Mouse (Mus musculus): Measurements from ENCODE around the gene Lrg1. TPM values are rescaled to one million over a fixed set of nuclear protein-coding genes. Genes with fewer than 3 reads are reported as not detected.
"Not testable (repeated sequence)": the region's sequence is repeated elsewhere in the genome, so short reads cannot be mapped to it uniquely, and the experiment has no call there.

Lrg1 gene
- total RNA-seq, 2 experiments from 2014 or later, result 1.6 to 4.7 TPM

DNA sequence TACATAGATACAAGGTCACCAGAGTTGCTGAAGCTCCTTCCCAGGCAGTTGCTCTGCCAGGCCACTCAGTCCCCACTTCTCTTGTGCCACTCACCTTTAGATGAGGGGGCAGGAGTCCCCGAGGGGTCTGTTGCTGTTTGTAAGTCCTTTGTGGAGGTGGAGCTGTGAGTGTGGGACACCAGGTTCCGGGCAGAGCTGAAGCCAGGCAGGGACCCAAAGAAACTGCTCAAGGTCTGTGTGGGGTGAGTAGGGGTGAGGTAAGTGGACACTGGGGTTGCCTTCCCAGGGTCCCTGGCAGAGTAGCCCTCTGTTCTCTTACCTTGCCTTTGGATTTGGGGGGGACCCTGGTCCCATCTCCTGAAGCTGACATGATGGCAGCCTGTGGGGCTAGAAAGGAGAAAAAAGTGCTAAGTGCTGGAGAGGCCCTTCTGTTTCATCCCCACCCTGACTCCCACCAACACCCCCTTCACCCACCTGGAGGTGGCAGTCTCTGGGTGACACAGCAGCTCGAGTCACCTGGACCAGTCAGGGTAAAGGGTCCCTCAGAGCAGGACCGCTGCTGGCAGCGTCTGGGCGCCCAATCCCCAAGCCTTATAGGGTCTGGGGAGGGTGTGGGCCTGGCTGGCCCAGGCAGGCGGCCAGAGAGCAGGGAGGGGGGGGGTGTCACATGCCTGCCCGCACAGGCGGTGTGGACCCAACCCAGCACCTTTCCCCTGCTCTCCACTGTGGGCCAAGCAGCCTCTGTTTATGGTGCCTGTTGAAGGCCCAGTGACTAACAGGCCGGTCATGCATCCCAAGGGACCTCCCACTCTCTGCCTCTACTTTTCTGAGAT is 12.4 kb downstream of the Lrg1 start, which contains the start of gene Plin4:
Gene Plin4 (minus strand): TSS at position 585 of the 833 bp plus-strand sequence.
- no peak for ATAC-seq (replicated peaks; ENCODE audit: poor library complexity)

- ATAC-seq (replicated peaks; ENCODE audit: poor library complexity), result no peak
These were observed 13.3 kb downstream of the Lrg1 start for GRCm38 (mm10) chr17:56108334-56109044.

DNA sequence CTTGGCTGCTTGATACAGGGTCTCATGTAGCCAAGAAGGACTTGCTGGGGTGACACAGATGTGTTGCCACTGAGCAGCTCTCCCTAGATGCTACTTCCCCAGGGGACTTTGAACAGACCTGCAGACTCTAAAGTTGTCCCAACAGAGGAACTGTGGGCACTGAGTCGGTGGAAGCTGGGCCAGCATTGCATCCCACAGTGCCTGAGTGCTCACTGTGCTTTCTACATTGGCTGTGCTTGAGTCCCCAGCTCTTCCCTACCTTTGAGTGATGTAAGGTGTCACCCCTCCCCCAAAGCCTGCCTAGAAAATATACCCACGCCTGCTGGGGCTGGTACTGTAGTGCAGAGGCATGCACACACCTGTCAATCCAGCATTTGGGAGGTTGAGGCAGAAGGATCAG is 14.1 kb downstream of the Lrg1 start:
- ATAC-seq (replicated peaks; ENCODE audit: poor library complexity), result no peak

DNA sequence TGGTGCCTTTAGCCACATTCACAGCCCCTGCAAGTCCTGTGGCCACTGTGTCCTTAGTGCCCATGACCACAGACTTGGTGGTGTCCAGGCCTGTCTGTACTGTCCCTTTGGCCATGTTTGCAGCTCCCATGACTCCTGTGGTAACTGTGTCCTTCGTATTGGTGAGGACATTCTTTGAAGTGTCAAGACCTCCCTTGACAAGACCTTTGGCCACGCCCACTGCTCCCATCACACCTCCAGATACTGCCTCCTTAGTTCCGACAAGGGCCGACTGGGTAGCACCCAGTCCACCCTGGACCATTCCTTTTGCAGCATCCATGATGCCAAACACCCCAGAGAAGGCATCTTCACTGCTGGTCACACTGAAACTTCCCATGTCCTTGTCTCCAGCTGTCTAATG is 14.8 kb downstream of the Lrg1 start:
- no peak for ATAC-seq (replicated peaks; ENCODE audit: poor library complexity)

DNA sequence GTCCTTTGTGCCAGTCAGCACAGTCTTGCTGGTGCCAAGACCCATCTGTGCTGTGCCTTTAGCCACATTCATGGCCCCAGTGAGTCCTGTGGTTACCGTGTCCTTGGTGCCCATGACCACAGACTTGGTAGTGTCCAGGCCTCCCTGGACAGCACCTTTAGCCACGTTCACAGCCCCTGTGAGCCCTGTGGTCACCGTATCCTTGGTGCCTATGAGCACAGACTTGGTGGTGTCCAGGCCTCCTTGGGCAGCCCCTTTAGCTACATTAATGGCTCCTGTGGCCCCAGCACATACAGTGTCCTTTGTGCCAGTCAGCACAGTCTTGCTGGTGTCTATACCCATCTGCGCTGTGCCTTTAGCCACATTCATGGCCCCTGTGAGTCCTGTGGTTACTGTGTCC is 15.4 kb downstream of the Lrg1 start:
- ATAC-seq (replicated peaks; ENCODE audit: poor library complexity), result not testable (repeated sequence)

GRCm38 (mm10) chr17:56104821-56105220 is 17.0 kb downstream of the Lrg1 start:
- ATAC-seq (replicated peaks; ENCODE audit: poor library complexity), result not testable (repeated sequence)

DNA sequence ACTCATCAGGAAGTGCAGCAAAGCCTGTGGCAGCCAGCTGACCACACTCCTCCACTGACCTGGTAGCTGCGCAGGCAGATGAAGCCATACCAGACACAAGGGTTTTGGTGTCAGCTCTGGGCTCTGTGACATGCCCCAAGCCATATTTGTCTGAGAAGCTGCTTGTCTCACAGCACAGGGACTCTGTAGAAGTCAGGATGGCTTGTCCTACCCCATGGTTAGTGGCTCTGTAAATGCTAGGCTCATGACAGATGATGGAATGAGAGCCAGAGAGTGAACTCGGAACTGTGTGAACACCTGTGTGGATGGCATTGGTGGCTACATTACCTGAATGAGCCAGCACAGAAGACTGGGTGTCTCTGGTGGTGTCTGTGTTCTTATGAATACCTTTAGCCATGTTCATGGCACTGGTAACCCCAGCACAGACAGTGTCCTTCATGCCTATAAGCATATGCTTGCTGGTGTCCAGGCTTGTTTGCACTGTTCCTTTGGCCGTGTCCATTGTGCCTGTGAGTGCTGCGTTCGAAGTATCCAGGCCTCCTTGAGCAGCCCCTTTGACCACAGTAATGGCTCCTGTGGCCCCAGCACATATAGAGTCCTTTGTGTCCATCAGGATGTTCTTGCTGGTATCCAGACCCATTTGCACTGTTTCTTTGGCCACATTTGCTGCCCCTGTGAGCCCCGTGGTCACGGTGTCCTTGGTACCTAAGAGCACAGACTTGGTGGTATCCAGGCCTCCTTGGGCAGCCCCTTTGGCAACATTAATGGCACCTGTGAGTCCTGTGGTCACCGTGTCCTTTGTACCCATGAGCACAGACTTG is 18.1 kb downstream of the Lrg1 start:
- ATAC-seq (replicated peaks; ENCODE audit: poor library complexity), result no peak

GRCm38 (mm10) chr17:56102927-56103326 is 18.9 kb downstream of the Lrg1 start:
- ATAC-seq (replicated peaks; ENCODE audit: poor library complexity), result no peak

DNA sequence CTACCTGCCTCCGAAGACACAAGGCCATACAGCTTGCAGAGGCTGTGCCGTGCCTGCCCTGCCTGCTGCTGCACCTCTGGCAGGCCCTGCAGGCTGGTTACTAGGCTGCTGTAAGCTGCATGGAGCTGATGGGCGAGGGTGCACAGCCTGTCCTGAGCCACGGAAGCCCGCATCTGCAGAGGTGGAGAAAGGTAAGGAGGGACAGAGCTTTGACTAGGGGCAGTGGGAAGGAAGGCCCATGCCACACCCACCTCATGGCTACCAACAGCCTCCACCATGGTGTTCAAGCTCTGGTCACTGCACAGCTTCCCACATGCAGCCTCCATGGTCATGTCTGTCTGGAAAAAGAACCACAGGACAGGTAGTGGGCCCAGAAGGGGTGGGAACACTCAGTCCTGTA is 19.6 kb downstream of the Lrg1 start:
- ATAC-seq (replicated peaks; ENCODE audit: poor library complexity), result no peak

DNA sequence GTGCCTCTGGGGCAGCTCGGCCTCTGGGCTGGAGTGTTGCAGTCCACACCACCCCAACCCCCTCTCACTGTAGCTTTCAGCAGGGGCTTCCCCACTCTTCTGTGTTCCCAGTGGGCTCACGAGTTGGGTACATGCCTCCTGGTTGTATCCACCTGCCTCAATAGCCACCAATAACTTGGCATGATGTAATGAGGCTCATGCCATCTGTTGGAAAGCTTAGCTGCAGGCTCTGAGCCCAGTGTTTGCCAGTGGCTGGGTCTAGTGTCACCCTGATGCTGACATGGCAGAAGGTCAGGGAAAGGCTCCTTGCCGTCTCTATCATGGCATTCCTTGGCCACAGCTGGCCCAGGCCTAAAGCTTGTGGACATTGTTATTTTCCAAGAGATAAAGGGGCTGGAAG is 21.0 kb downstream of the Lrg1 start:
- ATAC-seq (replicated peaks; ENCODE audit: poor library complexity), result no peak

- no peak; the same call in 1 of the 2 replicates for ATAC-seq (replicated peaks; ENCODE audit: poor library complexity)
These were observed 22.9 kb downstream of the Lrg1 start for GRCm38 (mm10) chr17:56098711-56099572.

DNA sequence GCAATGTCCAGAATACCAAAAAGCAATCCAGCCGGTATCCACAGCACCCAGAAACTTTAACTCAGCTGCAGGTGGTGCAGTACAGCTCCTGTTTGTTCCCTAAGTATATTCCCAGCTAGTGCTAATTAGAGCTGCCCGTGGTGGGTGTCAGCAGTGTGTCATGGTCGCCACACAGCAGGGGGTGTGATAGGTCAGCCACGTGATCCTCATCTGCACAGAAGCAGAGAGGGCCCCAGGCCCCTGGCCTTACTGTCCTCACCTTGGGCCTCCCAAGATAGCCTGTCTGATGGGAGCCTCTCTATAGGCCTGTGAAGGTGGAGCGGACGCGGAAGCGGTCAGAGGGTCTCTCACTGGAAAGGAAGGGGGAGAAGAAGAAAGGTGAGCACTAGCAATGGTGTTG is 23.6 kb downstream of the Lrg1 start:
- ATAC-seq (replicated peaks; ENCODE audit: poor library complexity), result no peak

GRCm38 (mm10) chr17:56096883-56097282 is 24.9 kb downstream of the Lrg1 start:
- ATAC-seq (replicated peaks; ENCODE audit: poor library complexity), result no peak

- no peak for ATAC-seq (replicated peaks; ENCODE audit: poor library complexity)
These were observed 29.0 kb downstream of the Lrg1 start for GRCm38 (mm10) chr17:56092794-56093193.

DNA sequence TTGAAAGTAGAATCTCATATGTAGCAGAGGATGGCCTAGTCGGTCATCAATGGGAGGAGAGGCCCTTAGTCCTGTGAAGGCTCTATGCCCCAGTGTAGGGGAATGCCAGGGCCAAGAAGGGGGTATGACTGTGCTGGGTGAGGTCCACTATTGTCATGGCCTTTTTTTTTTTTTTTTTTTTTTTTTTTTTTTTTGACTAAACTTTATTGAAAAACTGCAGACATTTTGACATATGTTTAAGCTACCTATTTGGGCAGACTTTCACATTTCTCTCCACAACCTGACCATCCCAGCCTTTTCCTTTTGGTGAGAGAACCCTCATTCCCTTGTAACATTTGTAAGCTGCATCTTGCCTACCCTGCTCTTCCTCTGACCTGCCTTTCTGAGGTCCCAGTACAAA is 29.5 kb downstream of the Lrg1 start:
- ATAC-seq (replicated peaks; ENCODE audit: poor library complexity), result no peak

GRCm38 (mm10) chr17:56080781-56081585 is 40.8 kb downstream of the Lrg1 start:
- ATAC-seq (replicated peaks; ENCODE audit: poor library complexity), result no peak

DNA sequence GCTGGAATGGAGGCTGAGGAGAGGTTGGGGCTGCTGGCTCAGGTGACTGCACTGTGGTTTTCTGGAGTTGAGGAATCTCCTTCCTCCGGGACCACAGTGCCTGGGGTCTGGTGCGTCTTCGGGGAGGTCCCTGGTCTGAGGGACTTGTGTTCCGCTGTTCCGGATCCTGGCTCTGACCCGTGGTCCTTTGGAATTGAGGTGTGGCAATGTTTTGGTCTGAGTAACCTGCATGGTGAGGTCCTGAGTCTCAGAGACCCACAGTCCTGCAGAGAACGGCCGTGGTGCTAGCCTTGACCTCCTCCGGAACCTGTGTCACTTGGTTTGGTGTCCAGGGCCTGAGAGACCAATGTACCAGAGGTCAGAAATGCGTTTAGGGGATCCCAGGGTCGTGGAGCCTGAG is 41.9 kb downstream of the Lrg1 start:
- ATAC-seq (replicated peaks; ENCODE audit: poor library complexity), result no peak

DNA sequence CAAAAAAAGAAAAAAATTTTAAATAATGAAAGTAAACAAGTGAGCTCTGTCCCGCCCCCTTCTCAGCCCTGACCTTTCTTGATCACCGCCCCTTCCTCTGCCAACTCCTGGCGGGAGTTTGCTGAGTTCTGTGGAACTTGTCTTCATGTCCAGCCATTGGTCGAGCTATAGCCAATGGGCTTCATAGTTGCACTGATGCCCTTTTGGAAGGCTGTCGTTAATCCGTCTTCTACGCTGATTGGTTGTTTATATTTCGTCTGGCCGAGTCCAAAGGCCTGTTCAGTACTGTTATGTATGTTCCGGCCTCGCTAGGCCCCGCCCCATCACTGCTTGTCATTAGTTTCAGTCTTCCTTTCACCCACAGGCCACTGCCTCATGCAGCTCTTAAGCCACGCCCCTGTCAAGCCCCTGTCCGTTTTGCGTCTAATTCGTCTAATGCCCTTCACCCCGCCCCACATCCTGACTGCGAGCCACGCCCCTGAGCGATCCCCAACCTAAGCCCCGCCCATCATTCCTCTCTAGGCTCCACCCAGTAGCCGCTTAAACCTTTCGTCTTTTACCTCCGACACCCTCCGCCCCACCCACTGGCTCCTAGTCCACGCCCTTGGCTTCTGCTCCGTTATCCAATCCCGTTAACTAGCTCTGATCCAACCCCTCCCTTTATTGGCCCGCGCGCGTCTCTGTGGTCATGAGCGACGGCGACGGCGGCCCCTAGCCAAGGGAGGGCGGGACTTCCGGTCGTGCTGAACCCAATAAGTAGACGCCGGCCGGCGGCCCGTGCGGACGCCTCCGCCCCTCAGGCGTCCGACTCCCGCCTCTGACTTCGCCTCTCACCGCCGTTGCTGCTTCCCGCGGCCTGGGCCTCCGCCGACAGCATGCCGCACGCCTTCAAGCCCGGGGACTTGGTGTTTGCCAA is 42.7 kb downstream of the Lrg1 start, which contains the start of gene Hdgfl2:
Gene Hdgfl2 (plus strand): TSS at position 755 of the 916 bp plus-strand sequence.
- peak; percentile 67 for ATAC-seq (replicated peaks; ENCODE audit: poor library complexity)

Measured in megakaryocyte progenitor cell, adult 5-6 weeks (primary cell).